Mouse (Mus musculus) olfactory bulb, adult 2 months (tissue): ENCODE measurements around the gene Rgn.

ENCODE experiments used
- CTCF ChIP-seq: fragments of 200-500 bp; IDR thresholded peaks from 2 replicates; pipeline ENCODE4 v1.5.1; 2012; ENCODE audit warnings: low read depth, mild to moderate bottlenecking, low read length, moderate library complexity; ENCODE audit not compliant: insufficient read depth
- POLR2A ChIP-seq: fragments of 200-500 bp; IDR thresholded peaks from 2 replicates; pipeline ENCODE4 v1.6.1; 2012; ENCODE audit warnings: mild to moderate bottlenecking, low read depth, low read length, moderate library complexity; ENCODE audit not compliant: insufficient read depth

GRCm38 (mm10) chrX:20587968-20588367 is 38.4 kb downstream of the Rgn start:
- no peak for TF ChIP-seq CTCF
- TF ChIP-seq POLR2A = no peak
